Comparison of ENCODE assay signal across 8 mouse cellular contexts in genomic region chr15:99099139-99099556, GRCm38 (mm10). TPM values are rescaled to one million over a fixed set of nuclear protein-coding genes. Genes with fewer than 3 reads are reported as not detected.
DNase-seq lines count a peak whose midpoint lies in the region; ATAC-seq and TF ChIP-seq lines count a peak whose summit lies in the region.

No protein-coding gene starts in this region.

- H3K4me3 ChIP-seq in cerebellum, adult 2 months (replicated peaks; ENCODE audit: insufficient read depth, low read depth, low read length): no peak overlapping the region
- H3K4me3 ChIP-seq in embryonic facial prominence, embryonic 12.5 days: peak overlapping the region; percentile 9; the same call in 1 of the 2 replicates

- no peak for ATAC-seq in embryonic facial prominence, embryonic 12.5 days (ENCODE audit: insufficient number of reproducible peaks, insufficient read depth, low FRiP score, low TSS enrichment)
- ATAC-seq in megakaryocyte progenitor cell, adult 5-6 weeks (replicated peaks; ENCODE audit: poor library complexity): peak; percentile 80

- no peak overlapping the region for H3K27ac ChIP-seq in cerebellum, adult 2 months (ENCODE audit: insufficient read depth, low read length)
- H3K27ac ChIP-seq in embryonic facial prominence, embryonic 12.5 days: no peak overlapping the region

- no peaks in the 10 kb centered on the region for H3K9me3 ChIP-seq in embryonic facial prominence, embryonic 12.5 days

- 0 out of 2 replicates have a peak, but pooled peaks cover 3% of the 10 kb centered on the region for H3K4me1 ChIP-seq in cerebellum, adult 2 months (ENCODE audit: control insufficient read depth, insufficient read depth, low read length)
- H3K4me1 ChIP-seq in embryonic facial prominence, embryonic 12.5 days: peaks cover 37% of the 10 kb centered on the region

- 4% methylated on average over 15 of the region's 15 CpGs for WGBS in cerebellum, adult 2 months
- WGBS in embryonic facial prominence, embryonic 12.5 days: 2% methylated on average over 15 of the region's 15 CpGs
- 2% methylated on average over 15 of the region's 15 CpGs for WGBS in large intestine, adult 2 months

- DNase-seq in cerebellum, adult 2 months: peak; percentile 18 to 49
- DNase-seq in cerebellum, adult 11-12 months: no peak
- DNase-seq in ES-CJ7 (ENCODE audit: low read depth, low spot score): peak; percentile 80
- DNase-seq in heart, postnatal 36 days: peak; percentile 64 to 67
- DNase-seq in large intestine, adult 2 months (ENCODE audit: low read depth, low spot score): peak; percentile 92
- DNase-seq in testis, postnatal 10 days (ENCODE audit: low spot score): peak; percentile 80

- H3K27me3 ChIP-seq in cerebellum, adult 2 months (ENCODE audit: control insufficient read depth, insufficient read depth, low read length): peaks cover 7% of the 10 kb centered on the region; the same call in 1 of the 2 replicates
- peaks cover 60% of the 10 kb centered on the region for H3K27me3 ChIP-seq in embryonic facial prominence, embryonic 12.5 days

- no peaks in the 10 kb centered on the region for H3K36me3 ChIP-seq in embryonic facial prominence, embryonic 12.5 days

- peak; percentile 80 for TF ChIP-seq CTCF in cerebellum, adult 2 months (IDR thresholded peaks at IDR 0.05; ENCODE audit: borderline replicate concordance, insufficient read depth, low read depth, low read length)

- intact Hi-C loops in heart, postnatal 36 days (cut with DNase I): no loop called here

- 0 out of 2 replicates have a peak overlapping the region, but pooled peaks have one; percentile 19 for H3K9ac ChIP-seq in embryonic facial prominence, embryonic 12.5 days

- H3K4me2 ChIP-seq in embryonic facial prominence, embryonic 12.5 days (replicated peaks): peak overlapping the region; percentile 75

- no peak for TF ChIP-seq POLR2A in cerebellum, adult 2 months (IDR thresholded peaks at IDR 0.05; ENCODE audit: borderline replicate concordance, insufficient read depth, low read length)

RNA-seq across cellular contexts. Expression of gene Dnajc22, which starts 6.2 kb away (rescaled TPM):
- 0.13 TPM in 1 of 2 replicates, not detected in the other for polyA plus RNA-seq in cerebellum, adult 2 months (2012; rRNA removed)
- polyA plus RNA-seq in embryonic facial prominence, embryonic 12.5 days (2016; fragmentation: Nextera tagmentation; extraction: Ambion mirVana): 0.70 and 0.75 TPM in 2 replicates
- total RNA-seq in heart, postnatal 36 days (2021): under 1 TPM; 0.22 to 0.36 TPM
- polyA plus RNA-seq in large intestine, adult 2 months (2012; rRNA removed): 45.8 and 57.1 TPM in 2 replicates
- not detected in 2 replicates for total RNA-seq in megakaryocyte progenitor cell, adult 5-6 weeks (2015)
- not detected in 2 replicates for total RNA-seq in megakaryocyte progenitor cell, adult 5-6 weeks (2017)

RNA-seq across cellular contexts. Expression of gene C1ql4, which starts 11.5 kb away (rescaled TPM):
- polyA plus RNA-seq in cerebellum, adult 2 months (2012; rRNA removed): 1.3 and 1.6 TPM in 2 replicates
- polyA plus RNA-seq in embryonic facial prominence, embryonic 12.5 days (2016; fragmentation: Nextera tagmentation; extraction: Ambion mirVana): 0.42 and 0.46 TPM in 2 replicates
- not detected for total RNA-seq in heart, postnatal 36 days (2021)
- not detected in 2 replicates for polyA plus RNA-seq in large intestine, adult 2 months (2012; rRNA removed)
- total RNA-seq in megakaryocyte progenitor cell, adult 5-6 weeks (2015): not detected in 2 replicates
- total RNA-seq in megakaryocyte progenitor cell, adult 5-6 weeks (2017): not detected in 2 replicates

RNA-seq across cellular contexts. Expression of gene Troap, which starts 24.8 kb away (rescaled TPM):
- 0.07 and 0.22 TPM in 2 replicates for polyA plus RNA-seq in cerebellum, adult 2 months (2012; rRNA removed)
- polyA plus RNA-seq in embryonic facial prominence, embryonic 12.5 days (2016; fragmentation: Nextera tagmentation; extraction: Ambion mirVana): 38.5 and 39.0 TPM in 2 replicates
- under 1 TPM; 0.33 to 0.49 TPM for total RNA-seq in heart, postnatal 36 days (2021)
- polyA plus RNA-seq in large intestine, adult 2 months (2012; rRNA removed): 13.2 and 13.4 TPM in 2 replicates
- 28.0 and 30.5 TPM in 2 replicates for total RNA-seq in megakaryocyte progenitor cell, adult 5-6 weeks (2015)
- total RNA-seq in megakaryocyte progenitor cell, adult 5-6 weeks (2017): 19.8 and 25.7 TPM in 2 replicates

RNA-seq across cellular contexts. Expression of gene Spats2, which starts 26.6 kb away (rescaled TPM):
- 26.7 and 26.9 TPM in 2 replicates for polyA plus RNA-seq in cerebellum, adult 2 months (2012; rRNA removed)
- polyA plus RNA-seq in embryonic facial prominence, embryonic 12.5 days (2016; fragmentation: Nextera tagmentation; extraction: Ambion mirVana): 69.4 and 73.4 TPM in 2 replicates
- total RNA-seq in heart, postnatal 36 days (2021): 1 to 10 TPM; 6.6 to 7.9 TPM
- 6.1 and 6.6 TPM in 2 replicates for polyA plus RNA-seq in large intestine, adult 2 months (2012; rRNA removed)
- 0.27 TPM in 1 of 2 replicates, not detected in the other for total RNA-seq in megakaryocyte progenitor cell, adult 5-6 weeks (2015)
- total RNA-seq in megakaryocyte progenitor cell, adult 5-6 weeks (2017): 0.25 and 0.44 TPM in 2 replicates

RNA-seq across cellular contexts. Expression of gene Prph, which starts 44.2 kb away (rescaled TPM):
- polyA plus RNA-seq in cerebellum, adult 2 months (2012; rRNA removed): 25.7 and 37.7 TPM in 2 replicates
- polyA plus RNA-seq in embryonic facial prominence, embryonic 12.5 days (2016; fragmentation: Nextera tagmentation; extraction: Ambion mirVana): 35.6 and 50.9 TPM in 2 replicates
- total RNA-seq in heart, postnatal 36 days (2021): under 1 TPM; 0.14 to 0.94 TPM
- polyA plus RNA-seq in large intestine, adult 2 months (2012; rRNA removed): 6.1 and 9.1 TPM in 2 replicates
- total RNA-seq in megakaryocyte progenitor cell, adult 5-6 weeks (2015): 0.07 TPM in 1 of 2 replicates, not detected in the other
- total RNA-seq in megakaryocyte progenitor cell, adult 5-6 weeks (2017): not detected in 2 replicates

Comparison
In these comparisons a context has a peak if more than half of its experiments do, and no peak if none do; other contexts are left out.
1. RNA of gene Dnajc22, which starts 6.2 kb away (polyA plus RNA-seq): 45.8 to 57.1 TPM in large intestine, adult 2 months; 0.70 to 0.75 TPM in embryonic facial prominence, embryonic 12.5 days and 0.13 TPM in cerebellum, adult 2 months; every median in the first group is over 10 times any median in the second.
2. RNA of gene Troap, which starts 24.8 kb away (polyA plus RNA-seq): 38.5 to 39.0 TPM in embryonic facial prominence, embryonic 12.5 days and 13.2 to 13.4 TPM in large intestine, adult 2 months; 0.07 to 0.22 TPM in cerebellum, adult 2 months; every median in the first group is over 10 times any median in the second.